ENCODE assay signal across 8 mouse cellular contexts in genomic region chr3:127837154-127837865, GRCm38 (mm10). TPM values are rescaled to one million over a fixed set of nuclear protein-coding genes. Genes with fewer than 3 reads are reported as not detected.
DNase-seq lines count a peak whose midpoint lies in the region; ATAC-seq lines count a peak whose summit lies in the region.

Ap1ar (minus strand) TSS chr3:127837523.

- intact Hi-C loops in gastrocnemius, postnatal 14 days (cut with DNase I; ENCODE audit: low total_unique reads): no loop called here
- intact Hi-C loops in left cerebral cortex, postnatal 10 days (cut with DNase I): no loop called here

- DNase-seq in adipocyte (ENCODE audit: low spot score): peak; percentile 97
- DNase-seq in embryo, embryonic 10 days (ENCODE audit: low spot score): peak; percentile 95
- DNase-seq in gastrocnemius, postnatal 14 days: peak; percentile 96
- peak; percentile 95 to 97 for DNase-seq in left cerebral cortex, postnatal 10 days (ENCODE audit: extremely low spot score in 1 of 2, low spot score in 2 of 2)
- peak; percentile 97 for DNase-seq in right cerebral cortex, postnatal 25 days
- peak; percentile 93 to 95 for DNase-seq in urinary bladder, postnatal 4 days (ENCODE audit: low spot score in 2 of 2)

- ATAC-seq in inflammation-experienced regulatory T-cells, adult 6 months: peak; percentile 96
- ATAC-seq in megakaryocyte-erythroid progenitor cell, adult 5-6 weeks (replicated peaks; ENCODE audit: low FRiP score, low TSS enrichment, poor library complexity, severe bottlenecking): peak; percentile 96

RNA-seq across cellular contexts. Expression of gene Ap1ar, which starts in this region (rescaled TPM):
- 10 to 100 TPM; 15.3 to 16.4 TPM for total RNA-seq in gastrocnemius, postnatal 14 days (2021)
- 10 to 100 TPM; 22.7 to 25.8 (median 24.0) TPM for polyA plus RNA-seq in inflammation-experienced regulatory T-cells, adult 6 months (2017; shearing (Covaris generic))
- 10 to 100 TPM; 70.6 to 76.0 TPM for total RNA-seq in left cerebral cortex, postnatal 10 days (2021)
- total RNA-seq in megakaryocyte-erythroid progenitor cell, adult 5-6 weeks (2014; fragmentation: Nextera tagmentation): 93.2 and 102 TPM in 2 replicates
- 109 and 114 TPM in 2 replicates for total RNA-seq in megakaryocyte-erythroid progenitor cell, adult 5-6 weeks (2017)

Comparison
In these comparisons a context has a peak if more than half of its experiments do, and no peak if none do; other contexts are left out.
1. Peak in every context shown above with its lines: DNase-seq and ATAC-seq.
2. RNA of gene Ap1ar (total RNA-seq): 93.2 to 114 TPM in megakaryocyte-erythroid progenitor cell, adult 5-6 weeks and 70.6 to 76.0 TPM in left cerebral cortex, postnatal 10 days; 15.3 to 16.4 TPM in gastrocnemius, postnatal 14 days; every median in the first group is over 4 times any median in the second.